Mouse (Mus musculus) embryonic facial prominence, embryonic 13.5 days (tissue): ENCODE measurements around the gene Gm11273. TPM values are rescaled to one million over a fixed set of nuclear protein-coding genes. Genes with fewer than 3 reads are reported as not detected.

ENCODE experiments used
- polyA plus RNA-seq: library from polyadenylated mRNA; unstranded; fragments of >200 nt; fragmentation: Nextera tagmentation; extraction: Ambion mirVana; gene quantifications from 2 replicates; pipeline ENCODE4 v1.2.1, GENCODE M21; 2015

The Gm11273 gene
- polyA plus RNA-seq, 1 experiment from 2014 or later, result 5.3 TPM

Other genes with a start within 250 kb of the Gm11273 start
- gene Gpx5, start 208.7 kb downstream of the Gm11273 start, polyA plus RNA-seq, result not detected in 2 replicates
- 0.38 and 0.39 TPM in 2 replicates for gene Gpx6, start 189.3 kb downstream of the Gm11273 start, polyA plus RNA-seq
- gene Olfr1367, start 154.5 kb downstream of the Gm11273 start, polyA plus RNA-seq, result not detected in 2 replicates
- 12.8 and 13.6 TPM in 2 replicates for gene Zscan12, start 138.6 kb downstream of the Gm11273 start, polyA plus RNA-seq
- 103 and 108 TPM in 2 replicates for gene Zkscan3, start 98.7 kb downstream of the Gm11273 start, polyA plus RNA-seq
- 3.2 and 4.6 TPM in 2 replicates for gene Pgbd1, start 60.4 kb downstream of the Gm11273 start, polyA plus RNA-seq
- 36.7 and 40.2 TPM in 2 replicates for gene Zscan26, start 47.7 kb downstream of the Gm11273 start, polyA plus RNA-seq
- gene Nkapl, start 32.9 kb downstream of the Gm11273 start, polyA plus RNA-seq, result 2.8 and 3.5 TPM in 2 replicates
- 4.6 and 5.0 TPM in 2 replicates for gene Zkscan4, start 22.5 kb downstream of the Gm11273 start, polyA plus RNA-seq
- gene Gm10065, start 22.0 kb downstream of the Gm11273 start, polyA plus RNA-seq, result not detected in 2 replicates
- gene AK157302, start 6.2 kb downstream of the Gm11273 start, polyA plus RNA-seq, result 0.53 and 1.0 TPM in 2 replicates
- 5.2 and 7.5 TPM in 2 replicates for gene Zkscan8, start 29.7 kb upstream of the Gm11273 start, polyA plus RNA-seq
- gene Olfr1366, start 41.4 kb upstream of the Gm11273 start, polyA plus RNA-seq, result 0.17 and 0.36 TPM in 2 replicates
- 0.08 TPM in 1 of 2 replicates, not detected in the other for gene Olfr1535, start 58.5 kb upstream of the Gm11273 start, polyA plus RNA-seq
- gene Olfr1364, start 80.3 kb upstream of the Gm11273 start, polyA plus RNA-seq, result not detected in 2 replicates
- gene Olfr1362, start 112.6 kb upstream of the Gm11273 start, polyA plus RNA-seq, result not detected in 2 replicates
- 0.28 TPM in 1 of 2 replicates, not detected in the other for gene Olfr11, start 141.1 kb upstream of the Gm11273 start, polyA plus RNA-seq
- gene Olfr1361, start 162.0 kb upstream of the Gm11273 start, polyA plus RNA-seq, result 0.10 TPM in 1 of 2 replicates, not detected in the other
- not detected in 2 replicates for gene Olfr1360, start 176.0 kb upstream of the Gm11273 start, polyA plus RNA-seq
- gene Olfr1359, start 196.7 kb upstream of the Gm11273 start, polyA plus RNA-seq, result not detected in 2 replicates
- 2.1 and 5.2 TPM in 2 replicates for gene Hist1h2bl, start 214.7 kb upstream of the Gm11273 start, polyA plus RNA-seq
- 48.1 and 52.2 TPM in 2 replicates for gene Hist1h2ai, start 215.0 kb upstream of the Gm11273 start, polyA plus RNA-seq
- 10.0 and 21.3 TPM in 2 replicates for gene Hist1h3h, start 216.2 kb upstream of the Gm11273 start, polyA plus RNA-seq
- 4.2 and 7.3 TPM in 2 replicates for gene Hist1h2bm, start 220.6 kb upstream of the Gm11273 start, polyA plus RNA-seq
- 1.0 and 2.2 TPM in 2 replicates for gene Hist1h4j, start 233.6 kb upstream of the Gm11273 start, polyA plus RNA-seq
- 3.0 and 6.7 TPM in 2 replicates for gene Hist1h4k, start 249.1 kb upstream of the Gm11273 start, polyA plus RNA-seq